Mouse (Mus musculus) induced T-regulatory cell, adult 2 months (primary cell): Measurements from ENCODE around the gene Pou4f2.

Experiments
- DNase-seq: peaks from one replicate; pipeline ENCODE4 v3.0.0-alpha.2; 2012; ENCODE audit warnings: low read depth

Gene Pou4f2

DNA sequence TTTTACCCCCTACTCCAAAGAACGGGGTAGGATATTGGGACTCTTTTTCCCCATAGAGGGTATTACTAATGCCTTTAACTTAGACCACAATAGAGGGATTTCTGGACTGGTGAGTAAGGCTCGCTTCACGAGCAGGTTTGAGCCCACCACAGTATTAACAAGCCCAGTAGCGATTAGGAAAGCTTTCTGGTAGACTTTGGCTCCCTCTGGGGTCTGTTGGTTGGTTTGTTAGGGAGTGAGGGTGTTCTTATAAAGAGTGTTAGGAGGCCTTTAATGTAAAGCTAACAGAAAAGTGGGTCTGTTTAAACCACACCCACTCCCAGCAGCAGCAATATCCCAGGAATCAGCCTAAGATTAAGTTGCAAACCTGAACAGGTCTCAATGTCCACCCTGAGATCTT lies 17.2 kb downstream of the Pou4f2 start:
- no peak for DNase-seq

DNA sequence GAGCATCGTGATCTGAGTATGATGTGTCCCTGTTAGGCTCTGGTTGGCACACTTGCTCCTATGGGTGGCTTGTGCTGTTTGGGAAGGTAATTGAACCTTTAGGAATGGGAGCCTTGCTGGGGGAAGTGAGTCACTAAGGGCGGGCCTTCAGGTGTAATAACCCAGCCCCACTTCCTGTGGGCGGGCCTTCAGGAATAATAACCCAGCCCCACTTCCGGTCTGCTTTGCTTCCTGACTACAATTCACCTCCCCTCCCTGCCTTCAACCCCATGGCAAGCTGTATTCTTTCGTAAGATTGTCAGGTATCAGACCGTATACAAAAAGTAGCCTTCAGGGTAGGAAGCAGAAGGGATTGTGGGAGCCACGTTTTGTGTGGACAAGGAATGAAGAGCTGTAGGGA lies 45.7 kb downstream of the Pou4f2 start:
- no peak for DNase-seq
